14 mouse cellular contexts compared by ENCODE assay signal in the genomic region with DNA sequence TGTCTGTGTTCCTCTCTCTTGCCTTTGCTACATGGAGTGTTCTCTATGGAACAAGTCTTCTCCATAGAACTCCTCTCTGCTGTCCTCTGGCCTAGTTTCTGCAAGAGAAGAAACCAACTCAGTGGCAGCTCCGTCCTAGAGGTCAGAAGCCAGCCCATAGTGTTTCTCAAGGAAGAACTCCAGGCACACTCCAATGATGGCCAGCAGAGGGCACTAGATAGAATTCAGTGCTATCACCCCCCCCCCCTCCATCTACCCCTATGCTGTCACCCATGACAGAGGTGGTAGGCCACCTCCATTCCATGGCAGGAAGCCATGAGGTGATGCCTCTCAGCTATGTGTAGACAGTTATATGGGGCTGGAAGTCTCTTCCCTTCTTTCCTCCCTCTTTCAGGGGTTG.
DNase-seq lines count a peak whose midpoint lies in the region; ATAC-seq and TF ChIP-seq lines count a peak whose summit lies in the region.
"Had no signal": no experiment of that assay in that cellular context is flagged by ENCODE, and none has a peak within 500 bp of the region (broad histone marks: within the 10 kb centered on the region; RNA-seq: fewer than 3 reads in every experiment).

No protein-coding gene starts in this region.

- no peak overlapping the region for H3K4me3 ChIP-seq in heart, embryonic 10.5 days
- H3K4me3 ChIP-seq in heart, embryonic 11.5 days (ENCODE audit: low read depth, low read length), result no peak overlapping the region
- H3K4me3 ChIP-seq in left cerebral cortex, adult 2 months, result no peak overlapping the region
- H3K4me3 ChIP-seq: hindbrain, embryonic 13.5 days; lung, embryonic 15.5 days; midbrain, embryonic 12.5 days had no signal

- H3K4me1 ChIP-seq in heart, embryonic 10.5 days, result peaks cover 40% of the 10 kb centered on the region
- H3K4me1 ChIP-seq in heart, embryonic 11.5 days (ENCODE audit: control insufficient read depth, insufficient read depth, low read length), result peaks cover 12% of the 10 kb centered on the region

- H3K9me3 ChIP-seq in heart, embryonic 10.5 days, result no peaks in the 10 kb centered on the region
- H3K9me3 ChIP-seq in heart, embryonic 11.5 days (replicated peaks; ENCODE audit: control insufficient read depth, low read length), result no peaks in the 10 kb centered on the region
- H3K9me3 ChIP-seq: hindbrain, embryonic 13.5 days; lung, embryonic 15.5 days; midbrain, embryonic 12.5 days had no signal

- H3K9ac ChIP-seq in heart, embryonic 11.5 days (ENCODE audit: low read depth, low read length), result no peak overlapping the region
- H3K9ac ChIP-seq: hindbrain, embryonic 13.5 days; lung, embryonic 15.5 days; midbrain, embryonic 12.5 days had no signal

- peak; percentile 21; the same call in 1 of the 2 replicates for TF ChIP-seq CTCF in left cerebral cortex, adult 2 months (IDR thresholded peaks at IDR 0.05)

- DNase-seq in heart, embryonic 10.5 days (ENCODE audit: low spot score), result no peak
- no peak for DNase-seq in left cerebral cortex, adult 2 months (ENCODE audit: extremely low spot score in 1 of 2, low spot score in 2 of 2)
- no peak for DNase-seq in left cerebral cortex, postnatal 14 days (ENCODE audit: low spot score in 2 of 2)
- DNase-seq in ES-CJ7 (ENCODE audit: low read depth, low spot score) (peak; percentile 26), adipocyte (ENCODE audit: low spot score) (peak; percentile 5)
- no peak for DNase-seq in urinary bladder, postnatal 25 days (ENCODE audit: low spot score)
- DNase-seq in frontal cortex, postnatal 36 days (ENCODE audit: low spot score in 2 of 2), result no peak
- DNase-seq: adrenal gland, adult 8-10 months; cerebellum, adult 9-10 months; thymus, adult 2 months had no signal

- peaks cover 78% of the 10 kb centered on the region for H3K27me3 ChIP-seq in heart, embryonic 10.5 days (ENCODE audit: insufficient read depth, poor library complexity, severe bottlenecking)
- peaks cover 51% of the 10 kb centered on the region for H3K27me3 ChIP-seq in heart, embryonic 11.5 days (ENCODE audit: control insufficient read depth, insufficient read depth, low read length)

- H3K27ac ChIP-seq in heart, embryonic 10.5 days, result peak overlapping the region; percentile 47; the same call in 1 of the 2 replicates
- H3K27ac ChIP-seq in heart, embryonic 11.5 days (ENCODE audit: low read depth, low read length), result no peak overlapping the region
- H3K27ac ChIP-seq in left cerebral cortex, adult 2 months, result no peak overlapping the region
- H3K27ac ChIP-seq: hindbrain, embryonic 13.5 days; lung, embryonic 15.5 days; midbrain, embryonic 12.5 days had no signal

- no peak overlapping the region for H3K4me2 ChIP-seq in heart, embryonic 11.5 days
- H3K4me2 ChIP-seq: hindbrain, embryonic 13.5 days; lung, embryonic 15.5 days; midbrain, embryonic 12.5 days had no signal

- WGBS in heart, embryonic 10.5 days, result 85% methylated on average over 1 of the region's 1 CpGs
- 83% methylated on average over 1 of the region's 1 CpGs for WGBS in heart, embryonic 11.5 days (ENCODE audit: insufficient replicate concordance)

- no peaks in the 10 kb centered on the region for H3K36me3 ChIP-seq in heart, embryonic 10.5 days
- no peaks in the 10 kb centered on the region for H3K36me3 ChIP-seq in heart, embryonic 11.5 days (ENCODE audit: control insufficient read depth, insufficient read depth, low read length)
- H3K36me3 ChIP-seq: hindbrain, embryonic 13.5 days; lung, embryonic 15.5 days; midbrain, embryonic 12.5 days had no signal

- intact Hi-C loops in left cerebral cortex, adult 2 months (cut with DNase I), result no loop called here
- intact Hi-C loops in left cerebral cortex, postnatal 14 days (cut with DNase I), result no loop called here

- ATAC-seq in heart, embryonic 11.5 days (replicated peaks; ENCODE audit: insufficient number of reproducible peaks, low FRiP score, low TSS enrichment), result no peak

Comparison
In these comparisons a context has a peak if more than half of its experiments do, and no peak if none do; other contexts are left out.
1. DNase-seq: peak in ES-CJ7 (single experiment) and adipocyte (single experiment); none in heart, embryonic 10.5 days (single experiment), left cerebral cortex, adult 2 months (0 of 2), left cerebral cortex, postnatal 14 days (0 of 2), urinary bladder, postnatal 25 days (single experiment) and frontal cortex, postnatal 36 days (0 of 2).